Mouse (Mus musculus) erythroblast, embryonic 14.5 days (primary cell): Measurements from ENCODE around the gene Aplf.

Experiments used
- GATA1 ChIP-seq: IDR thresholded peaks from 2 replicates; pipeline ENCODE4 v1.6.1; 2012; ENCODE audit warnings: low read length, inconsistent platforms, mixed read lengths
- TAL1 ChIP-seq: IDR thresholded peaks from 3 replicates; pipeline ENCODE4 v1.6.1; 2012; ENCODE audit warnings: low read length, inconsistent platforms, mixed read lengths

- TF ChIP-seq TAL1 (no peak), GATA1 (no peak)
These were observed 17.9 kb downstream of the Aplf start for GRCm38 (mm10) chr6:87653904-87654638.
